Mouse (Mus musculus) forebrain, embryonic 16.5 days (tissue): Measurements from ENCODE around the gene Sfmbt1. TPM values are rescaled to one million over a fixed set of nuclear protein-coding genes. Genes with fewer than 3 reads are reported as not detected.

Source experiments
- ATAC-seq: fragments of 200-750 bp; cut with Nextera tagmentation; 2 replicates; pipeline ENCODE4 v1.8.0; 2017; ENCODE audit warnings: mild to moderate bottlenecking, moderate library complexity
- H3K27ac ChIP-seq: fragments of 300-500 bp; sonication (generic); 2 replicates; pipeline ENCODE4 v1.5.1; 2014; ENCODE audit warnings: low read length, control low read depth
- H3K27me3 ChIP-seq: fragments of 300-500 bp; sonication (generic); replicated peaks from 2 replicates; pipeline ENCODE4 v1.6.1; 2014; ENCODE audit warnings: low read length; ENCODE audit not compliant: control insufficient read depth, insufficient read depth
- H3K36me3 ChIP-seq: fragments of 300-500 bp; sonication (generic); 2 replicates; pipeline ENCODE4 v1.6.1; 2014; ENCODE audit not compliant: control insufficient read depth, insufficient read depth
- H3K4me1 ChIP-seq: fragments of 300-500 bp; sonication (generic); replicated peaks from 2 replicates; pipeline ENCODE4 v1.6.1; 2014; ENCODE audit warnings: low read length; ENCODE audit not compliant: control insufficient read depth, insufficient read depth
- H3K4me2 ChIP-seq: fragments of 300-500 bp; sonication (generic); 2 replicates; pipeline ENCODE4 v1.6.1; 2014; ENCODE audit warnings: mild to moderate bottlenecking, low read length, control low read depth
- H3K4me3 ChIP-seq: fragments of 300-500 bp; sonication (generic); replicated peaks from 2 replicates; pipeline ENCODE4 v1.5.1; 2014; ENCODE audit warnings: mild to moderate bottlenecking, low read length, control low read depth
- H3K9ac ChIP-seq: fragments of 300-500 bp; sonication (generic); replicated peaks from 2 replicates; pipeline ENCODE4 v1.6.1; 2014; ENCODE audit warnings: low read depth, low read length, control low read depth
- H3K9me3 ChIP-seq: fragments of 300-500 bp; sonication (generic); 2 replicates; pipeline ENCODE4 v1.6.1; 2016; ENCODE audit warnings: low read length; ENCODE audit not compliant: control insufficient read depth
- WGBS: fragments of 180-500 bp; shearing (Covaris S2); extraction: QIAGEN DNeasy Blood & Tissue Kit; methylation state at CpG from one replicate; pipeline ENCODE4 v1.1.7; 2014; 5-methylcytosine and 5-hydroxymethylcytosine counted together
- polyA plus RNA-seq: library from polyadenylated mRNA; unstranded; fragments of >200 nt; fragmentation: Nextera tagmentation; extraction: Ambion mirVana; gene quantifications from 2 replicates; pipeline ENCODE4 v1.2.1, GENCODE M21; 2015

The Sfmbt1 gene
- polyA plus RNA-seq, 1 experiment from 2014 or later: 19.9 TPM

- 87% methylated on average over 6 of the region's 6 CpGs for WGBS
- no peak overlapping the region for H3K4me2 ChIP-seq
- no peaks in the 10 kb centered on the region for H3K27me3 ChIP-seq
- H3K36me3 ChIP-seq: peaks cover 3% of the 10 kb centered on the region; the same call in 1 of the 2 replicates
- no peaks in the 10 kb centered on the region for H3K9me3 ChIP-seq
- H3K4me3 ChIP-seq: no peak overlapping the region
- ATAC-seq: no peak
- no peak overlapping the region for H3K27ac ChIP-seq
- H3K4me1 ChIP-seq: peaks cover 3% of the 10 kb centered on the region
- H3K9ac ChIP-seq: no peak overlapping the region
Observed at GRCm38 (mm10) chr14:30692439-30692838, 22.2 kb upstream of the Sfmbt1 start.

GRCm38 (mm10) chr14:30694786-30695185 lies 19.9 kb upstream of the Sfmbt1 start:
- no peaks in the 10 kb centered on the region for H3K9me3 ChIP-seq
- WGBS: 91% methylated on average over 2 of the region's 2 CpGs
- H3K36me3 ChIP-seq: peaks cover 3% of the 10 kb centered on the region; the same call in 1 of the 2 replicates
- ATAC-seq: no peak
- H3K4me1 ChIP-seq: peaks cover 3% of the 10 kb centered on the region
- no peak overlapping the region for H3K4me2 ChIP-seq
- H3K4me3 ChIP-seq: no peak overlapping the region
- no peak overlapping the region for H3K9ac ChIP-seq
- no peak overlapping the region for H3K27ac ChIP-seq
- no peaks in the 10 kb centered on the region for H3K27me3 ChIP-seq

GRCm38 (mm10) chr14:30695609-30696008 lies 19.0 kb upstream of the Sfmbt1 start:
- WGBS: 14% methylated on average over 4 of the region's 4 CpGs
- Histone ChIP-seq H3K4me2 (no peak overlapping the region), H3K9ac (no peak overlapping the region), H3K9me3 (no peaks in the 10 kb centered on the region), H3K27ac (no peak overlapping the region), H3K36me3 (no peaks in the 10 kb centered on the region), H3K4me3 (no peak overlapping the region), H3K27me3 (no peaks in the 10 kb centered on the region), H3K4me1 (peaks cover 3% of the 10 kb centered on the region)
- ATAC-seq: 0 out of 2 replicates have a peak, but pooled peaks have one; percentile 50

- Histone ChIP-seq H3K9me3 (no peaks in the 10 kb centered on the region), H3K4me2 (no peak overlapping the region), H3K27ac (no peak overlapping the region; the same call in 1 of the 2 replicates), H3K9ac (no peak overlapping the region), H3K4me1 (peaks cover 3% of the 10 kb centered on the region), H3K27me3 (no peaks in the 10 kb centered on the region), H3K4me3 (no peak overlapping the region), H3K36me3 (no peaks in the 10 kb centered on the region)
- ATAC-seq: peak; percentile 63
- 58% methylated on average over 15 of the region's 15 CpGs for WGBS
Observed at GRCm38 (mm10) chr14:30697407-30698052, 17.1 kb upstream of the Sfmbt1 start.

- H3K27ac ChIP-seq: no peak overlapping the region
- no peak overlapping the region for H3K4me3 ChIP-seq
- no peaks in the 10 kb centered on the region for H3K9me3 ChIP-seq
- H3K9ac ChIP-seq: no peak overlapping the region
- H3K4me2 ChIP-seq: no peak overlapping the region
- H3K36me3 ChIP-seq: no peaks in the 10 kb centered on the region
- no peaks in the 10 kb centered on the region for H3K27me3 ChIP-seq
- no peak for ATAC-seq
- WGBS: 37% methylated on average over 8 of the region's 8 CpGs
- peaks cover 3% of the 10 kb centered on the region for H3K4me1 ChIP-seq
Observed at GRCm38 (mm10) chr14:30699656-30700055, 15.0 kb upstream of the Sfmbt1 start.

- H3K4me1 ChIP-seq: no peaks in the 10 kb centered on the region
- ATAC-seq: no peak
- H3K36me3 ChIP-seq: no peaks in the 10 kb centered on the region
- no peaks in the 10 kb centered on the region for H3K9me3 ChIP-seq
- no peak overlapping the region for H3K27ac ChIP-seq
- no peak overlapping the region for H3K4me2 ChIP-seq
- H3K4me3 ChIP-seq: no peak overlapping the region
- H3K9ac ChIP-seq: no peak overlapping the region
- no peaks in the 10 kb centered on the region for H3K27me3 ChIP-seq
- 58% methylated on average over 5 of the region's 5 CpGs for WGBS
Observed at GRCm38 (mm10) chr14:30702512-30702911, 12.1 kb upstream of the Sfmbt1 start.

- WGBS: 91% methylated on average over 5 of the region's 5 CpGs
- Histone ChIP-seq H3K27ac (no peak overlapping the region), H3K36me3 (no peaks in the 10 kb centered on the region), H3K4me3 (no peak overlapping the region), H3K27me3 (no peaks in the 10 kb centered on the region), H3K4me2 (no peak overlapping the region), H3K4me1 (no peaks in the 10 kb centered on the region), H3K9me3 (no peaks in the 10 kb centered on the region), H3K9ac (no peak overlapping the region)
- no peak for ATAC-seq
Observed at GRCm38 (mm10) chr14:30703079-30703478, 11.6 kb upstream of the Sfmbt1 start.

- Histone ChIP-seq H3K27me3 (no peaks in the 10 kb centered on the region), H3K4me3 (no peak overlapping the region), H3K36me3 (no peaks in the 10 kb centered on the region), H3K9me3 (no peaks in the 10 kb centered on the region), H3K4me2 (no peak overlapping the region), H3K9ac (no peak overlapping the region), H3K27ac (no peak overlapping the region), H3K4me1 (no peaks in the 10 kb centered on the region)
- 81% methylated on average over 8 of the region's 8 CpGs for WGBS
- ATAC-seq: no peak
Observed at GRCm38 (mm10) chr14:30704098-30704855, 10.4 kb upstream of the Sfmbt1 start.

- Histone ChIP-seq H3K9ac (no peak overlapping the region), H3K36me3 (no peaks in the 10 kb centered on the region), H3K27me3 (no peaks in the 10 kb centered on the region), H3K27ac (no peak overlapping the region), H3K9me3 (no peaks in the 10 kb centered on the region), H3K4me1 (peaks cover 3% of the 10 kb centered on the region), H3K4me2 (no peak overlapping the region), H3K4me3 (no peak overlapping the region)
- ATAC-seq: no peak
- 100% methylated on average over 2 of the region's 2 CpGs for WGBS
Observed at GRCm38 (mm10) chr14:30711892-30712291, 2.8 kb upstream of the Sfmbt1 start.
